Mouse (Mus musculus): ENCODE measurements around the gene Wdsub1.

Gene Wdsub1

GRCm38 (mm10) chr2:59841944-59842343 is 40.4 kb downstream of the Wdsub1 start:
- no peak for DNase-seq (ENCODE audit: low read depth, low spot score)

GRCm38 (mm10) chr2:59841189-59841939 is 41.0 kb downstream of the Wdsub1 start:
- peak; percentile 36 for DNase-seq (ENCODE audit: low read depth, low spot score)

GRCm38 (mm10) chr2:59840191-59840590 is 42.2 kb downstream of the Wdsub1 start:
- no peak for DNase-seq (ENCODE audit: low read depth, low spot score)

GRCm38 (mm10) chr2:59839755-59840154 is 42.6 kb downstream of the Wdsub1 start:
- DNase-seq (ENCODE audit: low read depth, low spot score): no peak

GRCm38 (mm10) chr2:59838825-59839224 is 43.6 kb downstream of the Wdsub1 start:
- DNase-seq (ENCODE audit: low read depth, low spot score): no peak

DNA sequence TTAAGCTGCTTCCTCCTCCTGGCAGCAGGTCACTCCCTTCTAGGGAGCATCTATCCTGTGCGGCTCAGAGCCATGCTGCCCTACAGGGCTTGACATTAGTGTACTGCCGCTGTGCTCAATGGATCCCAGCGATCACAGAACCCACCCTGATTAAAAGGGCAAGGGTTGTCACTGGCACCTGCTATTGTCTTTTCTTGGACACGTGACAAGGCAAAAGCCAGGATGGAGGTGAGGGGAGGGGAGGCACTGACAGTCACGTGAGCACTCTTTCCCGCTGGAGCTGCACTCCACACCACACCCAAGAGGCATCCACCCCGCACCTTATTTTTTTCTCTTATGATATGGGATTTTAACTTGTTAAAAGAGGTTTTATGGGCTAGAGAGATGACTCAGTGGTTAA is 50.6 kb downstream of the Wdsub1 start:
- no peak for DNase-seq (ENCODE audit: low read depth, low spot score)

DNA sequence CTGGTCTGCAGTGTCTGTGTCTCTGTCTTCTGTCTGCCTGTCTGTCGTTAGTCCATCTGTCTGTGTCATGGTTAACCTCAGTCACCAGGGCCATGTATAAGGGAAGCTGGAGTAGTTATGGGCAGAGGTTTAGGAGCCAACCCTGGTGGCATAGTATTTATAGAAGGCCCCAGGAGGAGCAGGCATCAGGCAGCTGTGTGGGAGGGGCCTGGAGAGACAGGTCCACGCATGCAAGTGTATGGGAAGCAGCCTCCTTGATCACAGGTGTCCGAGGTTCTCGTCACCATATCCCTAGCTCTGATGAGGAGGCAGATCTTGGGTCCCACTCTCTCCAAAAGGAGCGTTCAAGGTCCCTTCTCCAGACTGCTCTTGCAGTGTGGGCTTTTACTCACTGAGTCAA is 51.5 kb downstream of the Wdsub1 start:
- DNase-seq (ENCODE audit: low read depth, low spot score): no peak

GRCm38 (mm10) chr2:59830151-59830550 is 52.2 kb downstream of the Wdsub1 start:
- DNase-seq (ENCODE audit: low read depth, low spot score): peak; percentile 53

DNA sequence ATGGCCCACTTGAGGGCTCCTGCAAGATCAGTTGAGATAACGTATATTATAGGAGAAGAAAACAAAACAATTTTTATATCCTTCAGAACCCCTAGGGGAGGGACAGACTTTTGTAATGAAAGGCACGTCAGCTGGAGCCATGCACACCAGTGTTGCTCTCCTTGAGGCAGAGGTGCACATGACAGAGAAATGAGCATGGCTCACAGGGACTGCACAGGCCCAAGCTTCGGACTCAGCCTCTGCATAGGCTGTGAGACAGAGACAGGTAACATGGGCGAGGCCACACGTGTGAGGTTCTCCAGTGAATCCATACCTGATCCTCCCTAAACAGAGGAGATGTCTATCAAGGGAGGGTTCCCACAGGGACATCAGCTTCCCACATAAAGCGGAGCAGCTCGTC is 52.7 kb downstream of the Wdsub1 start:
- no peak for DNase-seq (ENCODE audit: low read depth, low spot score)

- peak; percentile 57 for DNase-seq (ENCODE audit: low read depth, low spot score)
Measured at GRCm38 (mm10) chr2:59828777-59829508, 53.4 kb downstream of the Wdsub1 start.

DNA sequence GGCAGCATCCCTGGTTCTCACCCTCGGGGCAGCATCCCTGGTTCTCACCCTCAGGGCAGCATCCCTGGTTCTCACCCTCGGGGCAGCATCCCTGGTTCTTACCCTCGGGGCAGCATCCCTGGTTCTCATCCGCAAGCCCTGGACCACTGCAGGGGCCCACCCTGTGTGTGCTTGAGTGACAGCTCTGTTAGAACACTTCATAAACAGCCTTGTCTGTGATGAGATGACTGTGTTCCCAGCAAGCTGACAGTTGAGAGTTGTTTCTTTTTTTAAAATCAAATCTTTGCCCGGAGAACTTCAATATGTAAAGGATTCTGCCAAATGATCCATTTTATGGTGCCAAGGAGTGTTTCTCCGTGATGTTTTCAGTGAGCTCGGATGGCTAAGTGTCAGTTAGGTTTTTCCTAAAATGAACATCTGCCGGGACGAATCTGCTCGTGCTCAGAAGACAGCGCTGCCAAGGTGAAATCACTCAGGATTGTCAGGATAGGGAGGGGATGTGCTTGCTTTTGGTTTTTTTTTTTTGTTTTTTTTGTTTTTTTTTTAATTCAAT is 54.2 kb downstream of the Wdsub1 start:
- no peak for DNase-seq (ENCODE audit: low read depth, low spot score)

- no peak for DNase-seq (ENCODE audit: low read depth, low spot score)
Measured at GRCm38 (mm10) chr2:59825380-59825779, 57.0 kb downstream of the Wdsub1 start.

- no peak for DNase-seq (ENCODE audit: low read depth, low spot score)
Measured at GRCm38 (mm10) chr2:59824289-59824688, 58.1 kb downstream of the Wdsub1 start.

- no peak for DNase-seq (ENCODE audit: low read depth, low spot score)
Measured at GRCm38 (mm10) chr2:59821044-59821443, 61.3 kb downstream of the Wdsub1 start.

DNA sequence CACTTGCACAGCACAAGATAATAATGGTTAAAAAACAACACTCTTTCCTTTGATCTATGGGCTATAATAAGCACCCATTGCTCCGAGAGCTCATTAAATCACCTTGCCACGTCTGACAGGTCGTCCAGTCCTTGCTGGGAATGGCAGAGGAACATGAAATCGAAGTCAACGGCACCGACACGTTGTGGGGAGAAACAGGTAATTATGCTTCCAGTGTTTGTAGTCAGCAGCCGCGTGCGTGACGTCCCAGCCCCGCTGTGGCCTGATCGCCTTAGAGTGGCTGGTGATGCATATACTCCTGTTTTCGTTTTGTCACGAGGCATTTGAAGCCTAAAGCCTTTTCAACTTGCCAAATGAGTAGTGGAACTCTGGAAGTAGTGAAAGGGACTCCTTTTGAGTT is 62.3 kb downstream of the Wdsub1 start:
- no peak for DNase-seq (ENCODE audit: low read depth, low spot score)

GRCm38 (mm10) chr2:59819415-59819814 is 63.0 kb downstream of the Wdsub1 start:
- no peak for DNase-seq (ENCODE audit: low read depth, low spot score)

- no peak for DNase-seq (ENCODE audit: low read depth, low spot score)
Measured at GRCm38 (mm10) chr2:59818663-59819062, 63.7 kb downstream of the Wdsub1 start.

- DNase-seq (ENCODE audit: low read depth, low spot score): no peak
Measured at GRCm38 (mm10) chr2:59814997-59815396, 67.4 kb downstream of the Wdsub1 start.

DNA sequence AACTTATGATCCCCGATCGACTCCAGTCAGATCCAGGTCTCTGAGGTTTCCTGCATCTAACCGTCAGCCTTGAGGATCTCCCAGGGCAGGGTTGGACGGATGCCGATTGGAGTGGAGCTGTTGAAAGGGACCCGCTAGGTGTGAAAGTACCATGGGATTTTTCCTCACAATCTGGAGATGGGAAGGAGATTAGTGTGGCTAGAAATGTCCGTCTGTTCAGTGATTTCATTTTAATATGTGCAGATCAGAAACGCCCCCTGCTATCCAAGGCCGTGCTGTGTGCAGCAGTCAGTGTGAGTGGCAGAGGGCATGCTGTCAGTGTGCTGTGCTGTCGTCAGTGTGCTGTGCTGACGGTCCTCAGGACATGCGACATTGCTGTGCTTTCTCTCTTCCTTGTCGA is 68.9 kb downstream of the Wdsub1 start:
- DNase-seq (ENCODE audit: low read depth, low spot score): no peak

DNA sequence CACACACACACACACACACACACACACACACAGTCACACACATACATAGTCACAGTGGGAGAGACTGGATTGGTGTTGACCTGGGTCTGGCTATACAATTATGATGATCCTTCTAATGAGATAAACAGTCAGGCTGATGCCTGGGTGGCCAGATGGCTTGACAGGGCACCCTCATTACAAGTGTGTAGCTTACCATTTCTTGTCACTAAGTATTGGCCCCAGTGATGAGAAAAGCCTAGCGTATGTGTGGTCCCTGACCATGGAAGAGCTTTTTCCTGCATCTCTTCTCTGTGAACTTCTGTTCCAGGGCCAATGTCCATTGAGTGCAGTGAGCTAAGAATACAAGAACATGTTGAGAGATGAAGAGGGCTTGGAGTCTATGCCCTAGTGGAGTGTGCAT is 69.8 kb downstream of the Wdsub1 start:
- DNase-seq (ENCODE audit: low read depth, low spot score): no peak

GRCm38 (mm10) chr2:59811247-59811646 is 71.1 kb downstream of the Wdsub1 start:
- no peak for DNase-seq (ENCODE audit: low read depth, low spot score)

GRCm38 (mm10) chr2:59810039-59810438 is 72.4 kb downstream of the Wdsub1 start:
- no peak for DNase-seq (ENCODE audit: low read depth, low spot score)

GRCm38 (mm10) chr2:59808608-59809007 is 73.8 kb downstream of the Wdsub1 start:
- DNase-seq (ENCODE audit: low read depth, low spot score): no peak

Measured in forelimb bud, embryonic 11.5 days (tissue).